Mouse (Mus musculus) thymus, postnatal 36 days (tissue): ENCODE data around the gene Rb1.

Source experiments
- DNase-seq, 2 experiments: peaks; one replicate each; pipeline ENCODE4 v3.0.0; 2022; ENCODE audit warnings: mixed read lengths in 2 of 2

The Rb1 gene

DNA sequence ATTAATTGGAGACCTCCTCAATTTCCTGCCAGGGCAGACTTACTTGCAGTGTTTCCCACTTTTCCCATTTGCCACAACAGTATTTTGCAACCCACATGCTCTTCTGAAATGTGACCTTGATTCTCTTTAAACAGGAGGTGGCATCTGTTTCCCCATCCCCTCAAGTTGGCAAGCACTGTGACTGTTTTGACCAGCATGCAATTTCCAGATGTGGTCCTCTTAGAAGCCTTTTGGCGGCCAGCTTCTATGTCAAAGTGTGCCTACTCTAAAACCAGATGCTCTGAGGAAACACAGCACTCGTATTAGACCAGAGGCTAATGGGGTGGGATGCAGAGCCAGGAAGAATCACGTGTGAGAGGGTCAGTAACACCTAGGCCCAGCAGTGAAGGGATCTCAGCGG is 67.4 kb downstream of the Rb1 start:
- DNase-seq = no peak

- DNase-seq = no peak
Observed at GRCm38 (mm10) chr14:73257348-73257747, 68.3 kb downstream of the Rb1 start.

DNA sequence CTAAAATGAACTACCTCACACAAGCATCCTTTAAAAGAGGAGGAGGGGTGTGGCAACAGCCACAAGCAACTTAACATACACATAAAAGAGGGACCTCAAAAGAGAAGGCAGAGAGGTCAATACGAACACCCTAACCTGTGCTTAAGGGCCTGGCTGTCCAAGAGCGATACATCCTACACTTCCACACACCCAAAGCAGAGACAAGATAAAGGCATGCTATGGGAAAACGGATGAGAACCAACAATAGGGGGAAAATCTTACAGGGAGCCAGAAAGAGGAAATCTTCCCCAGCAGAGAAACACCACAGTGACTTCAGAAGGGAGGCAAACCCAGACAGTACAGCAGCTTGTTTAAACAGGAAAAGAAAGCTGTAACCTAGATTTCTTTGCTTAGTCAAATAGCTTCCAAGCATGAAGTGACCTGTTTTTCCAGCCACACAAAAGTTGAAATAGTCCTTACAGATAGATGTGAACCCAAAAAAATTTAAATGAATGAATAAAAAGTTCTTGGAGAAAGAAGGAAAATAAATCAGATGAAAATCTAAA is 70.1 kb downstream of the Rb1 start:
- DNase-seq = peak; percentile 39 to 51

DNA sequence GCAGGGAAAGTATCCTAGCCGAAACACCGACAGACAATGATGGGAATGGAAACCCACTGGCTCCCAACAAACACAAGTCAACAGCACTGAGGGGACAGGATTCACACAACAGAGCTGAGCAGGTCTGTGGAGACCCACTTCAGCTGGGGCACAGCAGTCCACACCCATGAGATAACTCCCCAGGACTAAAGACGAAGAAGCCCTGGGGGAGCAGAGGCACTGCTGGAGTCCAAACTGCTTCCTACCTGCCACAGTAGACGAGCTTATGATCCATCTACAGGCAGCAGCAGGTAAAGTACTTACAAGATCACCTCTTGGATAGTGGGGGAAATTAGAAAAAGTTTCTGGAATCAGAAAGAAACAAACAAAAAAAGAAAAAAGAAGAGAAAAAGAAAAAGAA is 71.2 kb downstream of the Rb1 start:
- no peak for DNase-seq

GRCm38 (mm10) chr14:73253453-73254251 is 72.0 kb downstream of the Rb1 start:
- DNase-seq = no peak

DNA sequence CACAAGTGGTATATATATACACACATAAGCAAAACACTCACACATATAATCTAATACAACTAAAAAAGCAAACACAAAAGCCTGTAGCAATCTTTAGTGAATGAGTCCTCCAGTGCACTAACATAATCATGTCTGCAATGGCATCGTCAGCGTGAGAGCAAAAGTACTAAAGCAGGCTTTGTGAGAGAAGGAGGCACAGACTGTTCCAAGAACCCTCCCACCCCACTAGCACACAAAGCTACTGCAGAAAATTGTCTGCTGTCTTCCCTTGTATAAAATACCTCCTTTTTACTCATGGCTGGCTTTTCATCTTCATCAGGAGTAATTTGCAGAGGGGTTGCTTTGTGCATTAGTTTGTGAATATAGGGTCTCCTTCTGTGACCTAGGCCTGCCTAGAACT is 73.3 kb downstream of the Rb1 start:
- DNase-seq = no peak

DNA sequence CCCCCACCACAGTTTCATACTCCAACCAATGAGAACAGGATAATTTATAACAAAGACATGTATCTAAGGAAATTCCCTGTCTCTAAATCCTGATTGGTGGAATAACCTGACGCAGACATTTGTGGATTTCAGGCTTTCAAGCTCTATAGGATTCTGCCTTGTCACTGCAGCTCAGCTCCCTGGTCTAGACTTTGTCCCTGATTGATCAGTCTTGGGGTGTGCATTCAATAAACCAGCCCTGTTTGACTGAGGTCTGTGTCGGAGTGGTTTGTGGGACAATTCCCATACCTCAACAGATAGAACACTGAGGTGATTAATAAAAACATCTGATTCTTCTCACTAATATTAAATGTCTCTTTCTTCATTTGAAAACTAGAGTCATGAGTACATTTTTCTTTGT is 75.6 kb downstream of the Rb1 start:
- no peak for DNase-seq

DNA sequence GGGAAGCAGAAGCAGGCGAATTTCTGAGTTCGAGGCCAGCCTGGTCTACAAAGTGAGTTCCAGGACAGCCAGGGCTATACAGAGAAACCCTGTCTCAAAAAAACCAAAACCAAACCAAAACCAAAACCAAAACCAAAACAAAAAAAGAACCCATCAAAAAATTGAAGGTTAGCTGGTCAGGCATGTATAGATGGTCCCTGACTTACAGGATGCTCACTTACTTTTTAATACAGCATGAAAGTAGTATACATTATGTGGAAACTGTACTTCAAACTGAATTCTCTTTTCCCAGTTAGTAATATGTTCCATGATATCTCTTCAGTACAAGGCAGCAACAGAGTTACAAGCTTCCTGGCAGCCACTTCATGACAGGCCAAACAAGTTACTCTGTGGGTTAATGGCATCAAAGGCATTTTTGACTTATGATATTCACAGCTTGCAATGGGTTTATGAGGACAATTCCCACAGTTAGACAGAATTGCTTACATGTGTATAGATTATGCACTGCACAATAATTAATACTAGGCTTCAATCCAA is 81.5 kb downstream of the Rb1 start:
- DNase-seq = no peak

- DNase-seq = no peak
Observed at GRCm38 (mm10) chr14:73239857-73240256, 85.8 kb downstream of the Rb1 start.

DNA sequence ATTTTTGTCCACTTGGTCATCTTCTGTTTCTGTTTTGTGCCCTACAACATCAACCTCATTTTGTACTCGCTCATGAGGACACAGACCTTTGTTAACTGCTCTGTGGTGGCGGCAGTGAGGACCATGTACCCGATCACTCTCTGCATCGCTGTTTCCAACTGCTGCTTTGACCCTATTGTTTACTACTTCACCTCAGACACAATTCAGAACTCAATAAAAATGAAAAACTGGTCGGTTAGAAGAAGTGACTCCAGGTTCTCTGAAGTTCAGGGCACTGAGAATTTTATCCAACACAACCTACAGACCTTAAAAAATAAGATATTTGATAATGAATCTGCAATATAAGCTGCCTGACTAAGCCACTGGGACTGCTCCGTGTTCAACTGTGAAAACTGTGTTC is 86.3 kb downstream of the Rb1 start:
- DNase-seq = peak; percentile 20 to 34

DNA sequence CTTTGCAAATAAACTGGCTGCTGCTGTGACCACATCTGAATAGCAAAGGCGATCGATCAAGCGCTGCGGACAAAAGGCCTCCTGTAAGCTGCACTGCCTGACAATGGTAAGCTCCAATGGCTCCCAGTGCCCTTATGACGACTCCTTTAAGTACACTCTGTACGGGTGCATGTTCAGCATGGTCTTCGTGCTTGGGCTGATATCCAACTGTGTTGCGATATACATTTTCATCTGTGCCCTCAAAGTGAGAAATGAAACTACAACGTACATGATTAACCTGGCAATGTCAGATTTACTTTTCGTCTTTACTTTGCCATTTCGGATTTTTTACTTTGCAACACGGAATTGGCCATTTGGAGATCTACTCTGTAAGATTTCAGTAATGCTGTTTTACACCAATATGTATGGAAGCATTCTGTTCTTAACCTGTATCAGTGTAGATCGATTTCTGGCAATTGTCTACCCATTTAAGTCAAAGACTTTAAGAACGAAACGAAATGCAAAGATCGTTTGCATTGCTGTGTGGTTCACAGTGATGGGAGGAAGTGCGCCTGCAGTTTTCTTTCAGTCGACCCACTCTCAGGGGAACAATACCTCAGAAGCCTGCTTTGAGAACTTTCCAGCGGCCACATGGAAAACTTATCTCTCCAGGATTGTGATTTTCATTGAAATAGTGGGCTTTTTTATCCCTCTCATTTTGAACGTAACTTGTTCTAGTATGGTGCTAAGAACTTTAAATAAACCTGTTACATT is 86.9 kb downstream of the Rb1 start:
- peak; percentile 56 for DNase-seq

DNA sequence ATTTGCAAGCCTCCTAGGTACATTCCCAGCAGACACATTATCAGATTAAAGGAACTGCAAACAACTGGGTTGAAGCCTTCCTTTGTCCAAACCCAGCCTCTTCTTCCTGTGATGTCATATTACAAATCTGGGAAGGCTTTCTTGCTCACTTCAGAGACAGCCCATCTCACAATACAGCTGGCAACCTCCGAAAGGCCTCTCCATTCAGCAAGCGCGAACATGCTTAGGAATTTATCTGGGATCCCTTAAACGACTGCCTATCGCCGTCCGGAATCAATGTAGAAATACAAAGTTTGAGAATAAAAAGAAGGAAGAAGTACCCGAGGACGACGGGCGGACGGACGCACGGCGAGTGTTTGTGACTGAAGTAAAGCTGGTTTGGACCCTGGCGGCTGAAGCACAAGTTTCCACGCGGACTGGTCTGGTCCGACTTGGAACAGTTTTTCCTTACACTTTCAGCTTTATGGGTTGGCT is 87.7 kb downstream of the Rb1 start, which contains the start of gene Lpar6:
Gene Lpar6 (plus strand): TSS at position 48 of the 474 bp plus-strand sequence.
- DNase-seq = peak; percentile 57 to 60

GRCm38 (mm10) chr14:73234468-73235031 is 91.1 kb downstream of the Rb1 start:
- DNase-seq = no peak

- no peak for DNase-seq
Observed at GRCm38 (mm10) chr14:73231286-73231982, 94.2 kb downstream of the Rb1 start.

- no peak for DNase-seq
Observed at GRCm38 (mm10) chr14:73226849-73227248, 98.8 kb downstream of the Rb1 start.

DNA sequence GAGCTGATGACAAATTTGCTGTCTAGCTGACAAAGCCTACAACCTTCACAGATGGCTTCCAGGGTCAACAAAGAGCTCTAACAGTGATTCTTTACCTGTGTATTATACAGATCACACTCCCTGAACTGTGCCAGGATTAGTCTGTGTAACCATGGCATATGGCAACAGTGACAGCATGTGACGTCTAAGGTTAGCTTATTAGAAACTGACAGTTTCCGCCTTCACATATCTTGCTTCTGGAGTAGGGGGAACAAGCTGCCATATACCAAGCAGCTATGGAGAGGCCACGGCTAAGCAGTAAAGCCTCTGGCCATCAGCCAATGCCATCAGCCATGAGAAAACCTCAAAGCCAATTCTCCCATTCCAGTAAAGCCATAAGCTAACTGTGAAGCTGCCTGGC is 99.3 kb downstream of the Rb1 start:
- no peak for DNase-seq

- no peak for DNase-seq
Observed at GRCm38 (mm10) chr14:73222316-73222970, 103.2 kb downstream of the Rb1 start.

GRCm38 (mm10) chr14:73217062-73217461 is 108.6 kb downstream of the Rb1 start:
- DNase-seq = no peak

GRCm38 (mm10) chr14:73211477-73211876 is 114.1 kb downstream of the Rb1 start:
- no peak for DNase-seq

- no peak for DNase-seq
Observed at GRCm38 (mm10) chr14:73210196-73210595, 115.4 kb downstream of the Rb1 start.

DNA sequence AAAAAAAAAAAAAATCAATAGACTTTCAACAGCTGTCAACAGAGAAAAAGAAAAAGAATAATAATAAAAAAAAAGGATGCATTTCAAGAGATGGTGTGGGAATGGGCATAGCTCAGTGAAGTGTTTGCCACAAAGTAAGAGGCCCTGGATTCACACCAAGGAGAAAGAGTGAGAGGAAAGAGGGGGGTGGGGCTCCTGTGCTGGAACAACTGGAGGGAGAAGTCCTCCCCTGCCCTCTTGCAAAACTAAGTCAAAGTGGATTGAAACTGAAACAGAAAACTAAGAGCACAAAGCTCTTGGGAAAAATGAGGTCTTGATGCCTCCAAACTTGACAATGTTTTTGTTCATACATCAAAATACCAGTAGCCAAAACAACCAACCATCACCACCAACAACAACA is 116.4 kb downstream of the Rb1 start:
- no peak for DNase-seq

GRCm38 (mm10) chr14:73204016-73204415 is 121.6 kb downstream of the Rb1 start:
- DNase-seq = no peak
